Mouse (Mus musculus) gastrocnemius, adult 18-20 months (tissue): Measurements from ENCODE around the gene Wnt9a. TPM values are rescaled to one million over a fixed set of nuclear protein-coding genes. Genes with fewer than 3 reads are reported as not detected.

ENCODE experiments used
- DNase-seq: peaks from one replicate; pipeline ENCODE4 v3.0.0; 2021; ENCODE audit warnings: low spot score
- total RNA-seq, 2 experiments: library from RNA; stranded (reverse); gene quantifications; 2 replicates each; pipeline ENCODE4 v1.2.3; 2021

Wnt9a gene
- total RNA-seq, 2 experiments from 2014 or later: 7.9 to 9.9 TPM

GRCm38 (mm10) chr11:59302700-59303569 lies 3.8 kb upstream of the Wnt9a start:
- DNase-seq: peak; percentile 89

GRCm38 (mm10) chr11:59305008-59305820 lies 1.5 kb upstream of the Wnt9a start:
- DNase-seq: no peak

- no peak for DNase-seq
These were observed 910 bp upstream of the Wnt9a start for GRCm38 (mm10) chr11:59305821-59306215.

GRCm38 (mm10) chr11:59307422-59308163 lies 865 bp downstream of the Wnt9a start:
- DNase-seq: peak; percentile 91

GRCm38 (mm10) chr11:59308164-59308542 lies 1.4 kb downstream of the Wnt9a start:
- peak; percentile 31 for DNase-seq

GRCm38 (mm10) chr11:59308625-59309024 lies 1.9 kb downstream of the Wnt9a start:
- no peak for DNase-seq

- peak; percentile 84 for DNase-seq
These were observed 2.5 kb downstream of the Wnt9a start for GRCm38 (mm10) chr11:59309106-59309805.

GRCm38 (mm10) chr11:59309976-59310375 lies 3.2 kb downstream of the Wnt9a start:
- DNase-seq: no peak

GRCm38 (mm10) chr11:59312060-59312459 lies 5.3 kb downstream of the Wnt9a start:
- no peak for DNase-seq

GRCm38 (mm10) chr11:59312501-59312900 lies 5.8 kb downstream of the Wnt9a start:
- no peak for DNase-seq

- no peak for DNase-seq
These were observed 6.5 kb downstream of the Wnt9a start for GRCm38 (mm10) chr11:59313029-59313811.

- DNase-seq: no peak
These were observed 7.2 kb downstream of the Wnt9a start for GRCm38 (mm10) chr11:59313944-59314343.

GRCm38 (mm10) chr11:59316517-59316916 lies 9.8 kb downstream of the Wnt9a start:
- DNase-seq: no peak

GRCm38 (mm10) chr11:59322988-59323387 lies 16.3 kb downstream of the Wnt9a start:
- no peak for DNase-seq

GRCm38 (mm10) chr11:59324777-59325176 lies 18.0 kb downstream of the Wnt9a start:
- no peak for DNase-seq

- DNase-seq: no peak
These were observed 20.9 kb downstream of the Wnt9a start for GRCm38 (mm10) chr11:59327625-59328024.

GRCm38 (mm10) chr11:59329616-59330015 lies 22.9 kb downstream of the Wnt9a start:
- no peak for DNase-seq

- peak; percentile 83 for DNase-seq
These were observed 23.8 kb downstream of the Wnt9a start for GRCm38 (mm10) chr11:59330560-59330959.

GRCm38 (mm10) chr11:59331167-59331869 lies 24.6 kb downstream of the Wnt9a start:
- no peak for DNase-seq

GRCm38 (mm10) chr11:59332938-59333337 lies 26.2 kb downstream of the Wnt9a start:
- no peak for DNase-seq
